Mouse (Mus musculus): Measurements from ENCODE around the gene Tmigd3.

DNA sequence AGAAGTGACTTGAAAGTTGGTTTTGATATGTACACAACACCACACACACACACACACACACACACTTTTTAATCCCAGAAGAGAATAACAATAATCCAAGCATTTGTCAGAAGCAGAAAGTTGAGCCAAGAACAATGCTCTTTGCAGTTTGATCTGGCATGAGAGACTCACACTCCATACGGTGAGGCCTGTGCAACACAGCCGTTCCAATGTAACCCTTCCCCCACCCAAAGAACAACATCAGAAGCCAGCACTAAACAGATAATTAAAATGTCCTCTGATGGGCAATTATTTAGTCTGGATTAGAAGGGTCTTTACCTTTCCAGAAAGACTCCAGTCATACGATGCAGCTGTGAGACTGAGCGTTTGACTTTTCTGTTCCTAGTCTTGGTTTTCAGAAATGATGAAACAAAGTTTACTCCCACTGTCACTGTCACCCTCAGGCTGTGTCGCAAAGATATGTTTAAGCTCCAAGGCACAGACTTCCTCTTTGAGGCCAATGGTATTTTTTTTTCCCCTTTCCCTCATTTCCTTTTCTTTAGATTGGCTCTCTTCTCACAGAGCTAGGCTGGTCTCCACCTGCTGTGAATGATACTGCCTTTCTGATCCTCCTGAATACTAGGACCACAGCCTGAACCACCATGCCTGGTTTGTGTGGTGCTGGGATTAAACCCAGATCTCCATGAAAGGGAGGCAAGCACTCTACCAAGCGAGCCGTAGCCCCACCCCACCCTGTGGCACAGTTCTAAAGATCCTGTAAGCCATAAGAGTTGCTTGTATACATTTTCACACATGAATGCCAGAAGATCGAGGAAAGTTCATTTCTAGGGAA lies 61.8 kb downstream of the Tmigd3 start, which contains the start of gene I830077J02Rik:
- TF ChIP-seq CTCF (IDR thresholded peaks at IDR 0.05; ENCODE audit: control insufficient read depth, insufficient read depth, low read length), result no peak
- TF ChIP-seq POLR2A (IDR thresholded peaks at IDR 0.05; ENCODE audit: borderline replicate concordance, control insufficient read depth, low read depth, low read length), result no peak
